Mouse (Mus musculus): Measurements from ENCODE around the gene Dnah17. TPM values are rescaled to one million over a fixed set of nuclear protein-coding genes. Genes with fewer than 3 reads are reported as not detected.

The Dnah17 gene
- total RNA-seq, 1 experiment from 2014 or later: 0.15 TPM

Small RNAs within 50 kb of the gene (microRNA-seq; reads per million reads assigned to microRNA genes)
- gene Mir6933: 0.43 to 1.1 reads per million in 2 experiments

Other genes starting within 250 kb of the Dnah17 start
- 4.8 and 6.5 TPM in 2 replicates for gene Socs3, start 160.6 kb downstream of the Dnah17 start, total RNA-seq (2021)
- 32.9 and 39.2 TPM in 2 replicates for gene Pgs1, start 144.3 kb downstream of the Dnah17 start, total RNA-seq (2021)
- gene Cyth1, start 118.0 kb upstream of the Dnah17 start, total RNA-seq (2021): 48.7 and 60.8 TPM in 2 replicates
- gene Usp36, start 159.6 kb upstream of the Dnah17 start, total RNA-seq (2021): 23.0 and 24.2 TPM in 2 replicates
- gene Cep295nl, start 211.9 kb upstream of the Dnah17 start, total RNA-seq (2021): 0.67 and 1.7 TPM in 2 replicates
- 78.9 and 94.3 TPM in 2 replicates for gene Timp2, start 225.1 kb upstream of the Dnah17 start, total RNA-seq (2021)

Measured in adrenal gland, postnatal 14 days (tissue).